Comparison of ENCODE assay signal across 23 mouse cellular contexts in genomic region chr8:76620853-76621252, GRCm38 (mm10).
A peak's percentile ranks its signal among the peaks of the same experiment; 100 is the strongest.
DNase-seq lines count a peak whose midpoint lies in the region; ATAC-seq and TF ChIP-seq lines count a peak whose summit lies in the region.
"Had no signal": no experiment of that assay in that cellular context is flagged by ENCODE, and none has a peak within 500 bp of the region (broad histone marks: within the 10 kb centered on the region; RNA-seq: fewer than 3 reads in every experiment).

No protein-coding gene starts in this region.

- no peak overlapping the region for H3K4me3 ChIP-seq in forebrain, embryonic 14.5 days (ENCODE audit: low read depth, low read length)
- H3K4me3 ChIP-seq in forebrain, embryonic 10.5 days, result no peak overlapping the region
- H3K4me3 ChIP-seq in hindbrain, embryonic 14.5 days (replicated peaks; ENCODE audit: low read length), result no peak overlapping the region
- no peak overlapping the region for H3K4me3 ChIP-seq in hindbrain, embryonic 12.5 days
- H3K4me3 ChIP-seq in midbrain, embryonic 15.5 days, result no peak overlapping the region
- H3K4me3 ChIP-seq in midbrain, embryonic 11.5 days (ENCODE audit: low read depth, low read length), result no peak overlapping the region
- H3K4me3 ChIP-seq: embryonic facial prominence, embryonic 12.5 days; forebrain, embryonic 15.5 days; heart, adult 2 months; heart, embryonic 15.5 days had no signal

- WGBS in forebrain, embryonic 14.5 days, result 81% methylated on average over 3 of the region's 3 CpGs
- 86% methylated on average over 3 of the region's 3 CpGs for WGBS in forebrain, embryonic 10.5 days
- WGBS in hindbrain, embryonic 14.5 days, result 48% methylated on average over 3 of the region's 3 CpGs
- 65% methylated on average over 3 of the region's 3 CpGs for WGBS in hindbrain, embryonic 12.5 days
- 62% methylated on average over 3 of the region's 3 CpGs for WGBS in midbrain, embryonic 15.5 days
- 81% methylated on average over 3 of the region's 3 CpGs for WGBS in midbrain, embryonic 11.5 days

- H3K9me3 ChIP-seq in forebrain, embryonic 14.5 days (replicated peaks; ENCODE audit: control insufficient read depth, low read length), result no peaks in the 10 kb centered on the region
- no peaks in the 10 kb centered on the region for H3K9me3 ChIP-seq in forebrain, embryonic 10.5 days
- H3K9me3 ChIP-seq in hindbrain, embryonic 14.5 days (ENCODE audit: control insufficient read depth, low read length), result no peaks in the 10 kb centered on the region
- H3K9me3 ChIP-seq in hindbrain, embryonic 12.5 days (replicated peaks), result no peaks in the 10 kb centered on the region
- H3K9me3 ChIP-seq in midbrain, embryonic 15.5 days, result no peaks in the 10 kb centered on the region
- H3K9me3 ChIP-seq in midbrain, embryonic 11.5 days (ENCODE audit: control insufficient read depth, low read length), result no peaks in the 10 kb centered on the region
- H3K9me3 ChIP-seq: embryonic facial prominence, embryonic 12.5 days; forebrain, embryonic 15.5 days; G1E; heart, embryonic 15.5 days had no signal

- no peak for ATAC-seq in forebrain, embryonic 14.5 days
- ATAC-seq in hindbrain, embryonic 14.5 days (ENCODE audit: low FRiP score), result peak; percentile 17; the same call in 1 of the 2 replicates
- ATAC-seq in hindbrain, embryonic 12.5 days (ENCODE audit: low FRiP score), result no peak
- ATAC-seq in midbrain, embryonic 15.5 days (replicated peaks), result peak; percentile 84
- no peak for ATAC-seq in midbrain, embryonic 11.5 days (ENCODE audit: low FRiP score)
- ATAC-seq: CD4-positive, CD25-positive, alpha-beta regulatory T cell, adult 4 months; forebrain, embryonic 15.5 days; inflammation-experienced regulatory T-cells, adult 6 months had no signal

- no peak overlapping the region for H3K27ac ChIP-seq in forebrain, embryonic 14.5 days (ENCODE audit: low read depth, low read length)
- no peak overlapping the region for H3K27ac ChIP-seq in forebrain, embryonic 10.5 days
- H3K27ac ChIP-seq in hindbrain, embryonic 14.5 days, result no peak overlapping the region
- no peak overlapping the region for H3K27ac ChIP-seq in hindbrain, embryonic 12.5 days
- H3K27ac ChIP-seq in midbrain, embryonic 15.5 days, result no peak overlapping the region
- no peak overlapping the region for H3K27ac ChIP-seq in midbrain, embryonic 11.5 days (ENCODE audit: low read depth, low read length)
- H3K27ac ChIP-seq: embryonic facial prominence, embryonic 12.5 days; forebrain, embryonic 15.5 days; heart, adult 2 months; heart, embryonic 15.5 days had no signal

- TF ChIP-seq POLR2A in brain, embryonic 14.5 days (IDR thresholded peaks at IDR 0.05; ENCODE audit: borderline replicate concordance, extremely low read depth, insufficient read depth, insufficient read length, poor library complexity, severe bottlenecking), result no peak

- H3K4me2 ChIP-seq in forebrain, embryonic 14.5 days (ENCODE audit: low read length), result no peak overlapping the region
- H3K4me2 ChIP-seq in hindbrain, embryonic 14.5 days (replicated peaks), result no peak overlapping the region
- no peak overlapping the region for H3K4me2 ChIP-seq in hindbrain, embryonic 12.5 days (replicated peaks)
- no peak overlapping the region for H3K4me2 ChIP-seq in midbrain, embryonic 15.5 days
- H3K4me2 ChIP-seq in midbrain, embryonic 11.5 days, result no peak overlapping the region
- H3K4me2 ChIP-seq: embryonic facial prominence, embryonic 12.5 days; forebrain, embryonic 15.5 days; heart, embryonic 11.5 days; heart, embryonic 15.5 days had no signal

- no peak for TF ChIP-seq CTCF in brain, embryonic 14.5 days (IDR thresholded peaks at IDR 0.05; ENCODE audit: borderline replicate concordance, extremely low read depth, insufficient read depth, insufficient read length)

- no peaks in the 10 kb centered on the region for H3K4me1 ChIP-seq in forebrain, embryonic 14.5 days (ENCODE audit: control insufficient read depth, insufficient read depth, low read length)
- H3K4me1 ChIP-seq in forebrain, embryonic 10.5 days, result no peaks in the 10 kb centered on the region
- no peaks in the 10 kb centered on the region for H3K4me1 ChIP-seq in hindbrain, embryonic 14.5 days (replicated peaks; ENCODE audit: control insufficient read depth, insufficient read depth, low read length)
- peaks cover 2% of the 10 kb centered on the region; the same call in 1 of the 2 replicates for H3K4me1 ChIP-seq in hindbrain, embryonic 12.5 days
- H3K4me1 ChIP-seq in midbrain, embryonic 15.5 days, result no peaks in the 10 kb centered on the region
- H3K4me1 ChIP-seq in midbrain, embryonic 11.5 days (ENCODE audit: control insufficient read depth, insufficient read depth, low read length), result no peaks in the 10 kb centered on the region
- H3K4me1 ChIP-seq: embryonic facial prominence, embryonic 12.5 days; forebrain, embryonic 15.5 days; heart, embryonic 15.5 days had no signal

- DNase-seq in forebrain, embryonic 14.5 days (ENCODE audit: low spot score), result peak; percentile 11
- DNase-seq in forebrain, embryonic 10.5 days (ENCODE audit: extremely low spot score, low spot score), result no peak
- DNase-seq in hindbrain, embryonic 14.5 days (ENCODE audit: low spot score), result no peak
- DNase-seq in midbrain, embryonic 11.5 days (ENCODE audit: low spot score, missing footprints), result no peak
- DNase-seq in brain, embryonic 14.5 days (ENCODE audit: low read depth), result peak; percentile 49
- DNase-seq in Muller cell, postnatal 12 days (ENCODE audit: inconsistent ontology term), result no peak
- DNase-seq: adrenal gland, postnatal 10 days; B cell, adult 2 months; cerebellum, adult 11-12 months; cerebellum, adult 9-10 months; cerebellum, postnatal 25 days; gastrocnemius, postnatal 14 days; heart, adult 2 months; heart, postnatal 14 days had no signal

- no peak overlapping the region for H3K9ac ChIP-seq in forebrain, embryonic 14.5 days (ENCODE audit: low read length)
- no peak overlapping the region for H3K9ac ChIP-seq in hindbrain, embryonic 14.5 days
- no peak overlapping the region for H3K9ac ChIP-seq in hindbrain, embryonic 12.5 days
- no peak overlapping the region for H3K9ac ChIP-seq in midbrain, embryonic 15.5 days
- H3K9ac ChIP-seq in midbrain, embryonic 11.5 days (ENCODE audit: low read length), result no peak overlapping the region
- H3K9ac ChIP-seq: embryonic facial prominence, embryonic 12.5 days; forebrain, embryonic 15.5 days; heart, embryonic 15.5 days had no signal

- no peaks in the 10 kb centered on the region for H3K36me3 ChIP-seq in forebrain, embryonic 14.5 days (ENCODE audit: control insufficient read depth, insufficient read depth, low read length)
- no peaks in the 10 kb centered on the region for H3K36me3 ChIP-seq in forebrain, embryonic 10.5 days (replicated peaks)
- H3K36me3 ChIP-seq in hindbrain, embryonic 14.5 days (replicated peaks; ENCODE audit: control insufficient read depth, insufficient read depth), result no peaks in the 10 kb centered on the region
- no peaks in the 10 kb centered on the region for H3K36me3 ChIP-seq in hindbrain, embryonic 12.5 days
- H3K36me3 ChIP-seq in midbrain, embryonic 15.5 days (replicated peaks), result no peaks in the 10 kb centered on the region
- no peaks in the 10 kb centered on the region for H3K36me3 ChIP-seq in midbrain, embryonic 11.5 days (ENCODE audit: control insufficient read depth, insufficient read depth, low read length)
- H3K36me3 ChIP-seq: embryonic facial prominence, embryonic 12.5 days; forebrain, embryonic 15.5 days; G1E; heart, embryonic 15.5 days had no signal

- no peaks in the 10 kb centered on the region for H3K27me3 ChIP-seq in forebrain, embryonic 14.5 days (replicated peaks; ENCODE audit: control insufficient read depth, insufficient read depth, low read length)
- H3K27me3 ChIP-seq in forebrain, embryonic 10.5 days (ENCODE audit: poor library complexity, severe bottlenecking), result no peaks in the 10 kb centered on the region
- H3K27me3 ChIP-seq in hindbrain, embryonic 14.5 days (ENCODE audit: control insufficient read depth, insufficient read depth, low read length), result no peaks in the 10 kb centered on the region
- no peaks in the 10 kb centered on the region for H3K27me3 ChIP-seq in hindbrain, embryonic 12.5 days
- H3K27me3 ChIP-seq in midbrain, embryonic 15.5 days (replicated peaks), result no peaks in the 10 kb centered on the region
- H3K27me3 ChIP-seq in midbrain, embryonic 11.5 days (ENCODE audit: control insufficient read depth, insufficient read depth, low read length), result no peaks in the 10 kb centered on the region
- H3K27me3 ChIP-seq: embryonic facial prominence, embryonic 12.5 days; forebrain, embryonic 15.5 days; heart, embryonic 15.5 days had no signal

Comparison
In these comparisons a context has a peak if more than half of its experiments do, and no peak if none do; other contexts are left out.
1. ATAC-seq: peak in hindbrain, embryonic 14.5 days (single experiment) and midbrain, embryonic 15.5 days (single experiment); none in forebrain, embryonic 14.5 days (single experiment), hindbrain, embryonic 12.5 days (single experiment) and midbrain, embryonic 11.5 days (single experiment).
2. DNase-seq: peak in forebrain, embryonic 14.5 days (single experiment) and brain, embryonic 14.5 days (single experiment); none in forebrain, embryonic 10.5 days (single experiment), hindbrain, embryonic 14.5 days (single experiment), midbrain, embryonic 11.5 days (single experiment) and Muller cell, postnatal 12 days (single experiment).